Mouse (Mus musculus) forelimb bud, embryonic 11.5 days (tissue): Measurements from ENCODE around the gene Dnajb13.
"Not testable (repeated sequence)": the region's sequence is repeated elsewhere in the genome, so short reads cannot be mapped to it uniquely, and the experiment has no call there.

Experiments
- DNase-seq: peaks from one replicate; pipeline ENCODE4 v3.0.0-alpha.2; 2012; ENCODE audit warnings: low read depth, low spot score

Gene Dnajb13

GRCm38 (mm10) chr7:100488474-100489048, 26.2 kb downstream of the Dnajb13 start:
- no peak for DNase-seq

- no peak for DNase-seq
Measured at GRCm38 (mm10) chr7:100487301-100487700, 27.5 kb downstream of the Dnajb13 start.

- DNase-seq, result no peak
Measured at GRCm38 (mm10) chr7:100484493-100484892, 30.3 kb downstream of the Dnajb13 start.

GRCm38 (mm10) chr7:100482046-100482445, 32.7 kb downstream of the Dnajb13 start:
- DNase-seq, result not testable (repeated sequence)

GRCm38 (mm10) chr7:100480175-100480574, 34.6 kb downstream of the Dnajb13 start:
- DNase-seq, result no peak

GRCm38 (mm10) chr7:100479823-100480164, 35.0 kb downstream of the Dnajb13 start:
- DNase-seq, result no peak

- DNase-seq, result no peak
Measured at GRCm38 (mm10) chr7:100479100-100479822, 35.5 kb downstream of the Dnajb13 start.

- no peak for DNase-seq
Measured at GRCm38 (mm10) chr7:100474680-100475079, 40.1 kb downstream of the Dnajb13 start.

- DNase-seq, result no peak
Measured at GRCm38 (mm10) chr7:100473846-100474454, 40.8 kb downstream of the Dnajb13 start.

- DNase-seq, result no peak
Measured at GRCm38 (mm10) chr7:100472777-100473176, 42.0 kb downstream of the Dnajb13 start, which contains the start of gene Ucp3. Ucp3 (plus strand) TSS chr7:100472990.

GRCm38 (mm10) chr7:100471407-100471797, 43.4 kb downstream of the Dnajb13 start:
- DNase-seq, result no peak

GRCm38 (mm10) chr7:100470796-100471406, 43.9 kb downstream of the Dnajb13 start:
- DNase-seq, result no peak

- no peak for DNase-seq
Measured at GRCm38 (mm10) chr7:100469502-100469901, 45.3 kb downstream of the Dnajb13 start.

GRCm38 (mm10) chr7:100468761-100469160, 46.0 kb downstream of the Dnajb13 start:
- DNase-seq, result no peak

GRCm38 (mm10) chr7:100466781-100467510, 47.8 kb downstream of the Dnajb13 start:
- no peak for DNase-seq

GRCm38 (mm10) chr7:100465656-100466309, 49.0 kb downstream of the Dnajb13 start:
- DNase-seq, result no peak

GRCm38 (mm10) chr7:100465248-100465647, 49.5 kb downstream of the Dnajb13 start:
- DNase-seq, result no peak

GRCm38 (mm10) chr7:100464248-100464647, 50.5 kb downstream of the Dnajb13 start:
- DNase-seq, result no peak

- DNase-seq, result no peak
Measured at GRCm38 (mm10) chr7:100463757-100464156, 51.0 kb downstream of the Dnajb13 start.

- DNase-seq, result no peak
Measured at GRCm38 (mm10) chr7:100463194-100463593, 51.6 kb downstream of the Dnajb13 start.

GRCm38 (mm10) chr7:100461621-100462151, 53.1 kb downstream of the Dnajb13 start:
- no peak for DNase-seq
